In the genomic region with DNA sequence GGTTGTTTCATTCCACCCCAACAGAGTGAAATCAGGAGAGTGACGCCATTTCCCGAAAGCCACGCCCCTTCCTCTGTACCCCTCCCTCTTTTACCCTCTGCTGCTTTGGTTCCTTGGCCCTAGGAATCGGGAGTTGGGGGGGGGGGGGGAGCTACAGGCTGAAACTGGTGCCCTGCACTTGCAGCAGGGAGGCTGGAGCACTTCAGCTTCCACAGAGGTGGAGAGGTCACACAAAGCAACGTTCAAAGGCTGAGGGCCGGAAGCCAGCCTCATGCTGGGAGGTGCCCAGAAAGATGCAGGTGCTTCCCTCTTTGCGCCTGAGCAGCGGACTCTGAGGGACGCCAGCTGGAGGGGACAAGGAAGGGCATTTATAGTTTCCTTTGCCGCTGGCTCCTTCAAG, we compare ENCODE assay signal across 9 mouse cellular contexts.
DNase-seq lines count a peak whose midpoint lies in the region; ATAC-seq and TF ChIP-seq lines count a peak whose summit lies in the region.
"Had no signal": no experiment of that assay in that cellular context is flagged by ENCODE, and none has a peak within 500 bp of the region (broad histone marks: within the 10 kb centered on the region; RNA-seq: fewer than 3 reads in every experiment).

No protein-coding gene starts in this region.

- no peak overlapping the region for H3K9ac ChIP-seq in heart, embryonic 11.5 days (ENCODE audit: low read depth, low read length)

- no peak for TF ChIP-seq CTCF in gastrocnemius, adult 2 months (IDR thresholded peaks at IDR 0.05)

- intact Hi-C loops in gastrocnemius, adult 2 months (cut with DNase I): no loop called here

- DNase-seq in gastrocnemius, adult 2 months: peak; percentile 25
- DNase-seq in gastrocnemius, adult 8-10 months (ENCODE audit: low spot score in 2 of 2): no peak
- DNase-seq in kidney, adult 8-10 months: peak; percentile 10 to 21
- DNase-seq in lung, postnatal 25 days (ENCODE audit: low spot score): peak; percentile 32
- peak; percentile 47 for DNase-seq in spleen, postnatal 36 days (ENCODE audit: low spot score in 2 of 2)
- DNase-seq in urinary bladder, adult 18-20 months (ENCODE audit: low spot score in 2 of 2): no peak
- DNase-seq in left cerebral cortex, adult 18-20 months (ENCODE audit: low spot score in 2 of 2): no peak

- no peaks in the 10 kb centered on the region for H3K36me3 ChIP-seq in heart, embryonic 11.5 days (ENCODE audit: control insufficient read depth, insufficient read depth, low read length)
- H3K36me3 ChIP-seq: G1E had no signal

- peak overlapping the region; percentile 39 for H3K4me3 ChIP-seq in gastrocnemius, adult 2 months
- peak overlapping the region; percentile 12; the same call in 1 of the 2 replicates for H3K4me3 ChIP-seq in heart, embryonic 11.5 days (ENCODE audit: low read depth, low read length)

- H3K4me2 ChIP-seq in heart, embryonic 11.5 days: peak overlapping the region; percentile 48

- peaks cover 8% of the 10 kb centered on the region; the same call in 1 of the 2 replicates for H3K4me1 ChIP-seq in heart, embryonic 11.5 days (ENCODE audit: control insufficient read depth, insufficient read depth, low read length)

- no peaks in the 10 kb centered on the region for H3K27me3 ChIP-seq in heart, embryonic 11.5 days (ENCODE audit: control insufficient read depth, insufficient read depth, low read length)

- no peaks in the 10 kb centered on the region for H3K9me3 ChIP-seq in heart, embryonic 11.5 days (replicated peaks; ENCODE audit: control insufficient read depth, low read length)

- H3K27ac ChIP-seq in gastrocnemius, adult 2 months: peak overlapping the region; percentile 64
- no peak overlapping the region for H3K27ac ChIP-seq in heart, embryonic 11.5 days (ENCODE audit: low read depth, low read length)

- 0 out of 2 replicates have a peak, but pooled peaks have one; percentile 10 for ATAC-seq in heart, embryonic 11.5 days (replicated peaks; ENCODE audit: insufficient number of reproducible peaks, low FRiP score, low TSS enrichment)

- 15% methylated on average over 10 of the region's 10 CpGs for WGBS in heart, embryonic 11.5 days (ENCODE audit: insufficient replicate concordance)

Comparison
In these comparisons a context has a peak if more than half of its experiments do, and no peak if none do; other contexts are left out.
1. DNase-seq: peak in gastrocnemius, adult 2 months (single experiment), kidney, adult 8-10 months (2 of 2), lung, postnatal 25 days (single experiment) and spleen, postnatal 36 days (2 of 2); none in gastrocnemius, adult 8-10 months (0 of 2), urinary bladder, adult 18-20 months (0 of 2) and left cerebral cortex, adult 18-20 months (0 of 2).